Mouse (Mus musculus): ENCODE measurements around the gene Alkbh8.

DNA sequence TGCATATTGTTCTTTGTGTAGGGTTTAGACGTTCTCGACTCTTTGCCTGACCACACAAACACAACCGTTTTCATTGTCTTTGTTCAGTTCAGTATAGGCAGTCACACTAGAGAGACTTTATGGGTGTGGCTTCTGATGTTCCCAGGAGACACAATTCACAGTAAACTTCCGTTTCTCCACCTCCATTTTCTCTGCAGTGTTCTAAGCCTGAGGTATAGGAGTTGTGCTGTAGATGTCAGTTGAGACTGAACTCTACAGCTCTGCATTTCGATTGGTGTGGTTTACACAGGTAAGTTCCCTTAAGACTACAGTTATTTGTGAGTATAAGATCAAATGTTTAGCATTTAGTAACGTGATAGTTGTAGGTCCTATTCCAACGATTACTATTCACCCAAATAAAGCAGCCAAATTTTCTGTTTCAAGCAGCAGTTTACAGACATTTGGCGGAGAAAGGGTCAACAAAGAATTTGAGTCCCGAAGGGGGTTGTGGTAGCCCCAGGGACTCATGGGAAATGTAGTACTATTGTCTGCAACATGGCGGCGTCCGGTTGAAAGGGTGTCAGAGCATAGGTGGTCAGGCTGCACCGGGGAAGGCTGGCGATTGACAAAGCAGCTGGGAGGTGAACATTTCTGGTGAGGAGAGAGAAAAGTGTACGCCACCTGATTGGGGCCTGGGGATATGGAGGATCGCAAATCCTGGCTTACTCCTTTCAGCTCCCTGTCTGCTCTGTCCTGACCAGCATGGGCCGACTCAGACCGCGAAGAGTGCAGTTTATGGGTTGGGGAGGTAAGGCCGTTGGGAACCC is at the start of gene Alkbh8:
- no peak for TF ChIP-seq GATA1 (IDR thresholded peaks at IDR 0.05; ENCODE audit: borderline replicate concordance, low read length)
- no peak for TF ChIP-seq FLI1 (IDR thresholded peaks at IDR 0.05; ENCODE audit: low read length)
